Mouse (Mus musculus): ENCODE data around the gene Gps2.

- TF ChIP-seq CTCF (IDR thresholded peaks at IDR 0.05; ENCODE audit: extremely low read depth, insufficient read length, insufficient replicate concordance, low read depth, low read length) (no peak), POLR2A (IDR thresholded peaks at IDR 0.05; ENCODE audit: low read depth, low read length) (no peak)
Observed at GRCm38 (mm10) chr11:69884663-69885062, 29.0 kb upstream of the Gps2 start.
